Mouse (Mus musculus) forebrain, embryonic 16.5 days (tissue): ENCODE data around the gene Tyw5. TPM values are rescaled to one million over a fixed set of nuclear protein-coding genes. Genes with fewer than 3 reads are reported as not detected.

Source experiments
- ATAC-seq: fragments of 200-750 bp; cut with Nextera tagmentation; 2 replicates; pipeline ENCODE4 v1.8.0; 2017; ENCODE audit warnings: mild to moderate bottlenecking, moderate library complexity
- H3K27ac ChIP-seq: fragments of 300-500 bp; sonication (generic); 2 replicates; pipeline ENCODE4 v1.5.1; 2014; ENCODE audit warnings: low read length, control low read depth
- H3K27me3 ChIP-seq: fragments of 300-500 bp; sonication (generic); replicated peaks from 2 replicates; pipeline ENCODE4 v1.6.1; 2014; ENCODE audit warnings: low read length; ENCODE audit not compliant: control insufficient read depth, insufficient read depth
- H3K36me3 ChIP-seq: fragments of 300-500 bp; sonication (generic); 2 replicates; pipeline ENCODE4 v1.6.1; 2014; ENCODE audit not compliant: control insufficient read depth, insufficient read depth
- H3K4me1 ChIP-seq: fragments of 300-500 bp; sonication (generic); replicated peaks from 2 replicates; pipeline ENCODE4 v1.6.1; 2014; ENCODE audit warnings: low read length; ENCODE audit not compliant: control insufficient read depth, insufficient read depth
- H3K4me2 ChIP-seq: fragments of 300-500 bp; sonication (generic); 2 replicates; pipeline ENCODE4 v1.6.1; 2014; ENCODE audit warnings: mild to moderate bottlenecking, low read length, control low read depth
- H3K4me3 ChIP-seq: fragments of 300-500 bp; sonication (generic); replicated peaks from 2 replicates; pipeline ENCODE4 v1.5.1; 2014; ENCODE audit warnings: mild to moderate bottlenecking, low read length, control low read depth
- H3K9ac ChIP-seq: fragments of 300-500 bp; sonication (generic); replicated peaks from 2 replicates; pipeline ENCODE4 v1.6.1; 2014; ENCODE audit warnings: low read depth, low read length, control low read depth
- H3K9me3 ChIP-seq: fragments of 300-500 bp; sonication (generic); 2 replicates; pipeline ENCODE4 v1.6.1; 2016; ENCODE audit warnings: low read length; ENCODE audit not compliant: control insufficient read depth
- WGBS: fragments of 180-500 bp; shearing (Covaris S2); extraction: QIAGEN DNeasy Blood & Tissue Kit; methylation state at CpG from one replicate; pipeline ENCODE4 v1.1.7; 2014; 5-methylcytosine and 5-hydroxymethylcytosine counted together
- polyA plus RNA-seq: library from polyadenylated mRNA; unstranded; fragments of >200 nt; fragmentation: Nextera tagmentation; extraction: Ambion mirVana; gene quantifications from 2 replicates; pipeline ENCODE4 v1.2.1, GENCODE M21; 2015

Tyw5 gene
- polyA plus RNA-seq, 1 experiment from 2014 or later: 25.4 TPM

DNA sequence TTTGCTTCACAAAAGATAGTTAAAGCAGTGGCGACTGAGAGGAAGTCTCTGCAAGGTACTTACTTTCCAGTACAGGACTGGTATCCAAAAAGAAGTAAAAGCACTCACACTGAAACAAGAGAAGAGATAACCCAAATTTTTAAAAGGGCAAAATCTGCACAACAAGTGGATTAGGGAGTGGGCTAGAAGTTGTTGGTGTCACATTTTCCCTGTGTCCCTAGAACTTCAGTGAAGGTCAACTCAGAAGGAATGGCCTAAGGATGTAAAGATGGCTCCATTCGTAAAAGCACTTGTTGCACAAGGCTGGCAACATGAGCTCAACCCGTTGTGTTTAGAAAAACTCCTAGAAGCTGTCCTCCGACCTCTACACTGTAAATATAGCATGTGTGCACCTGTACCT lies 37.8 kb downstream of the Tyw5 start:
- Histone ChIP-seq H3K9me3 (no peaks in the 10 kb centered on the region), H3K36me3 (no peaks in the 10 kb centered on the region), H3K4me3 (no peak overlapping the region), H3K9ac (no peak overlapping the region), H3K27me3 (no peaks in the 10 kb centered on the region), H3K4me2 (no peak overlapping the region), H3K4me1 (no peaks in the 10 kb centered on the region), H3K27ac (no peak overlapping the region)
- ATAC-seq: no peak
- 86% methylated on average over 4 of the region's 4 CpGs for WGBS

DNA sequence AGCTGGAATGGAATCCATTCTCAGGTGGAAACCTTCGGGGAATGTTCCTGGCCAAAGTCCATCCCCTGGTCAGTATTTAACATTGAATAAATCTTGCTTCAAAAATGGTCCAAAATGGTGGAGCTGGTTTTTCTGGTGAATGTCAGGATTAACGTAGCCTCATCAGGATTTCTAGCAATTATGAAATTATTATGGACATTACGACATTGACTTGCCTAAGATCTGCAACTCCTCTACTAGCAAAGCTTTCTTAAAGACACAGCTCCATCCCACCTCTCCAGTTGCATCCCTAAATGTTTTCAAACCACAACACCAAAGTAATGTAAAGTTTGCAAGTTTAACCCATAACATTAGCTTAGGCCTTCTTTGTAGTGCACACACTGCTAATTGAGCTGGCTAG lies 39.5 kb downstream of the Tyw5 start:
- no peak overlapping the region for H3K9ac ChIP-seq
- H3K9me3 ChIP-seq: no peaks in the 10 kb centered on the region
- no peak overlapping the region for H3K27ac ChIP-seq
- no peaks in the 10 kb centered on the region for H3K4me1 ChIP-seq
- 91% methylated on average over 3 of the region's 3 CpGs for WGBS
- H3K27me3 ChIP-seq: no peaks in the 10 kb centered on the region
- no peaks in the 10 kb centered on the region for H3K36me3 ChIP-seq
- ATAC-seq: no peak
- H3K4me2 ChIP-seq: no peak overlapping the region
- no peak overlapping the region for H3K4me3 ChIP-seq

- Histone ChIP-seq H3K4me1 (no peaks in the 10 kb centered on the region), H3K4me3 (no peak overlapping the region), H3K9ac (no peak overlapping the region), H3K4me2 (no peak overlapping the region), H3K36me3 (no peaks in the 10 kb centered on the region), H3K9me3 (no peaks in the 10 kb centered on the region), H3K27ac (no peak overlapping the region), H3K27me3 (no peaks in the 10 kb centered on the region)
- 52% methylated on average over 5 of the region's 5 CpGs for WGBS
- no peak for ATAC-seq
Measured at GRCm38 (mm10) chr1:57358546-57358945, 48.4 kb downstream of the Tyw5 start.

GRCm38 (mm10) chr1:57351941-57352340 lies 55.0 kb downstream of the Tyw5 start:
- 86% methylated on average over 1 of the region's 1 CpGs for WGBS
- no peak overlapping the region for H3K9ac ChIP-seq

GRCm38 (mm10) chr1:57347487-57347886 lies 59.4 kb downstream of the Tyw5 start:
- Histone ChIP-seq H3K4me1 (no peaks in the 10 kb centered on the region), H3K4me2 (no peak overlapping the region), H3K9ac (no peak overlapping the region), H3K27me3 (no peaks in the 10 kb centered on the region), H3K27ac (no peak overlapping the region), H3K9me3 (no peaks in the 10 kb centered on the region), H3K36me3 (no peaks in the 10 kb centered on the region), H3K4me3 (no peak overlapping the region)
- 0 out of 2 replicates have a peak, but pooled peaks have one; percentile 28 for ATAC-seq

More at GRCm38 (mm10) chr1:57351941-57352340, 55.0 kb downstream of the Tyw5 start:
- H3K4me2 ChIP-seq: no peak overlapping the region
- H3K4me1 ChIP-seq: no peaks in the 10 kb centered on the region
- no peak overlapping the region for H3K4me3 ChIP-seq
- no peak for ATAC-seq
- H3K9me3 ChIP-seq: no peaks in the 10 kb centered on the region
- no peaks in the 10 kb centered on the region for H3K36me3 ChIP-seq
- no peak overlapping the region for H3K27ac ChIP-seq
- H3K27me3 ChIP-seq: no peaks in the 10 kb centered on the region

- ATAC-seq: no peak
- Histone ChIP-seq H3K4me1 (0 out of 2 replicates have a peak, but pooled peaks cover 2% of the 10 kb centered on the region), H3K4me2 (no peak overlapping the region), H3K36me3 (no peaks in the 10 kb centered on the region), H3K9me3 (no peaks in the 10 kb centered on the region), H3K27ac (no peak overlapping the region), H3K4me3 (no peak overlapping the region), H3K9ac (no peak overlapping the region), H3K27me3 (no peaks in the 10 kb centered on the region)
- WGBS: 5% methylated on average over 2 of the region's 2 CpGs
Measured at GRCm38 (mm10) chr1:57341197-57341596, 65.7 kb downstream of the Tyw5 start.

DNA sequence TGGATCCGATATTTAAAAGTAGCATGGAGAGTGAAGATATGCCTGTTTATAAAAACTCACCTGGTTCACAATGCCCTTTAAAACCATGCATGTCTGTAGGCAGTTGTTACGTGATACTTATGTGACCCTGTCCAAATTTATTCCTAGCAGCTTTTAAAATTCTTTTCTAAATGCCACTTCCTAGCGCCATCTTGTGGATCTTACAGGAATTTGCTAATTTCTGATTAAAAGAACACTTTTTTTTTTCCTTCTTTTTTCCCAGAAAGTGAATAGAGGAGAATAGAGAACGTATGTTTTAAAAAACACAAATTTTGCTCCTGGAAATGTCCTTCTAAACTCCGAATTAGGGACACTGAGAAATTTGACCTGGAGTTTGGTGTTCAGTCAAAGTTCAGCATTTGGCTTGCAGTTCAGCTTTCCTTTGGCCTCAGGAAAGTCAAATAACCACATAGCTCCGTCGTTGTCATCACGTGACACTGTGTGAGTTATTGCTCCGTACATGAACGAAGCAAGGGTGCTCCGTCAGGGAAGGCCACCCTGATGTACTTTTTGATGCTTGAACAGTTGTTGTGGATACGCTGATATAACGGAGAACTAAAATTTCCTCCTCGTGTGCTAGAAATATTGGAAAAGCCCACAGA lies 67.6 kb downstream of the Tyw5 start:
- Histone ChIP-seq H3K4me2 (no peak overlapping the region), H3K9ac (no peak overlapping the region), H3K27ac (no peak overlapping the region), H3K4me1 (0 out of 2 replicates have a peak, but pooled peaks cover 2% of the 10 kb centered on the region), H3K4me3 (no peak overlapping the region), H3K9me3 (no peaks in the 10 kb centered on the region), H3K27me3 (no peaks in the 10 kb centered on the region), H3K36me3 (no peaks in the 10 kb centered on the region)
- 55% methylated on average over 14 of the region's 14 CpGs for WGBS
- no peak for ATAC-seq

Other genes with a start within 250 kb of the Tyw5 start
- gene 1700066M21Rik, start 29.5 kb downstream of the Tyw5 start, polyA plus RNA-seq: 32.6 and 40.8 TPM in 2 replicates
- 17.7 and 18.8 TPM in 2 replicates for gene Maip1, start 773 bp downstream of the Tyw5 start, polyA plus RNA-seq